Mouse (Mus musculus): ENCODE results near the gene A3galt2. TPM values are rescaled to one million over a fixed set of nuclear protein-coding genes. Genes with fewer than 3 reads are reported as not detected.

A3galt2 gene
- polyA plus RNA-seq, 1 experiment from 2014 or later: not detected

- Histone ChIP-seq H3K27ac (replicated peaks) (peak overlapping the region; percentile 98), H3K4me2 (replicated peaks; ENCODE audit: low read depth) (peak overlapping the region; percentile 60), H3K36me3 (ENCODE audit: control insufficient read depth, insufficient read depth, low read length) (no peaks in the 10 kb centered on the region), H3K9ac (ENCODE audit: low read length) (peak overlapping the region; percentile 8), H3K4me1 (replicated peaks; ENCODE audit: control insufficient read depth, insufficient read depth) (peaks cover 19% of the 10 kb centered on the region), H3K4me3 (ENCODE audit: low read depth, low read length) (peak overlapping the region; percentile 84), H3K9me3 (ENCODE audit: control insufficient read depth, low read length) (no peaks in the 10 kb centered on the region), H3K27me3 (ENCODE audit: control insufficient read depth, insufficient read depth, low read length) (no peaks in the 10 kb centered on the region)
- ATAC-seq (ENCODE audit: low FRiP score, low TSS enrichment) (no peak), DNase-seq (ENCODE audit: low spot score) (no peak)
- TF ChIP-seq CTCF (IDR thresholded peaks at IDR 0.05; ENCODE audit: low read depth): no peak
- no peak for TF ChIP-seq EP300 (optimal IDR thresholded peaks at IDR 0.05)
- 13% methylated on average over 15 of the region's 15 CpGs for WGBS
These were observed 26.0 kb upstream of the A3galt2 start for GRCm38 (mm10) chr4:128729033-128729708.

- Histone ChIP-seq H3K4me2 (replicated peaks; ENCODE audit: low read depth) (peak overlapping the region; percentile 60), H3K36me3 (ENCODE audit: control insufficient read depth, insufficient read depth, low read length) (no peaks in the 10 kb centered on the region), H3K4me1 (replicated peaks; ENCODE audit: control insufficient read depth, insufficient read depth) (peaks cover 23% of the 10 kb centered on the region), H3K4me3 (ENCODE audit: low read depth, low read length) (peak overlapping the region; percentile 84), H3K9ac (ENCODE audit: low read length) (peak overlapping the region; percentile 18), H3K27ac (replicated peaks) (peak overlapping the region; percentile 98), H3K9me3 (ENCODE audit: control insufficient read depth, low read length) (no peaks in the 10 kb centered on the region), H3K27me3 (ENCODE audit: control insufficient read depth, insufficient read depth, low read length) (no peaks in the 10 kb centered on the region)
- 7% methylated on average over 5 of the region's 5 CpGs for WGBS
- ATAC-seq (ENCODE audit: low FRiP score, low TSS enrichment) (no peak), DNase-seq (ENCODE audit: low spot score) (no peak)
- TF ChIP-seq EP300 (optimal IDR thresholded peaks at IDR 0.05): no peak
- no peak for TF ChIP-seq CTCF (IDR thresholded peaks at IDR 0.05; ENCODE audit: low read depth)
These were observed 25.5 kb upstream of the A3galt2 start for GRCm38 (mm10) chr4:128729709-128730037.

- H3K27ac ChIP-seq (replicated peaks): peak overlapping the region; percentile 98
- H3K9me3 ChIP-seq (ENCODE audit: control insufficient read depth, low read length): no peaks in the 10 kb centered on the region
- peaks cover 27% of the 10 kb centered on the region for H3K4me1 ChIP-seq (replicated peaks; ENCODE audit: control insufficient read depth, insufficient read depth)
- H3K36me3 ChIP-seq (ENCODE audit: control insufficient read depth, insufficient read depth, low read length): no peaks in the 10 kb centered on the region
- H3K9ac ChIP-seq (ENCODE audit: low read length): peak overlapping the region; percentile 18; the same call in 1 of the 2 replicates
- no peak for TF ChIP-seq CTCF (IDR thresholded peaks at IDR 0.05; ENCODE audit: low read depth)
- TF ChIP-seq EP300 (optimal IDR thresholded peaks at IDR 0.05): no peak
- no peak for DNase-seq (ENCODE audit: low spot score)
- 21% methylated on average over 6 of the region's 6 CpGs for WGBS
- H3K27me3 ChIP-seq (ENCODE audit: control insufficient read depth, insufficient read depth, low read length): no peaks in the 10 kb centered on the region
- ATAC-seq (ENCODE audit: low FRiP score, low TSS enrichment): no peak
- peak overlapping the region; percentile 84; the same call in 1 of the 2 replicates for H3K4me3 ChIP-seq (ENCODE audit: low read depth, low read length)
- peak overlapping the region; percentile 60 for H3K4me2 ChIP-seq (replicated peaks; ENCODE audit: low read depth)
These were observed 24.9 kb upstream of the A3galt2 start for GRCm38 (mm10) chr4:128730271-128730670.

GRCm38 (mm10) chr4:128732794-128733193 is 22.4 kb upstream of the A3galt2 start:
- 29% methylated on average over 5 of the region's 5 CpGs for WGBS
- Histone ChIP-seq H3K4me2 (replicated peaks; ENCODE audit: low read depth) (no peak overlapping the region), H3K36me3 (ENCODE audit: control insufficient read depth, insufficient read depth, low read length) (no peaks in the 10 kb centered on the region), H3K4me3 (ENCODE audit: low read depth, low read length) (no peak overlapping the region), H3K27ac (replicated peaks) (no peak overlapping the region), H3K27me3 (ENCODE audit: control insufficient read depth, insufficient read depth, low read length) (no peaks in the 10 kb centered on the region), H3K9ac (ENCODE audit: low read length) (no peak overlapping the region), H3K4me1 (replicated peaks; ENCODE audit: control insufficient read depth, insufficient read depth) (peaks cover 39% of the 10 kb centered on the region), H3K9me3 (ENCODE audit: control insufficient read depth, low read length) (no peaks in the 10 kb centered on the region)
- no peak for ATAC-seq (ENCODE audit: low FRiP score, low TSS enrichment)
- no peak for DNase-seq (ENCODE audit: low spot score)
- TF ChIP-seq EP300 (optimal IDR thresholded peaks at IDR 0.05) (no peak), CTCF (IDR thresholded peaks at IDR 0.05; ENCODE audit: low read depth) (no peak)

GRCm38 (mm10) chr4:128733496-128733895 is 21.7 kb upstream of the A3galt2 start:
- Histone ChIP-seq H3K27me3 (ENCODE audit: control insufficient read depth, insufficient read depth, low read length) (no peaks in the 10 kb centered on the region), H3K9me3 (ENCODE audit: control insufficient read depth, low read length) (no peaks in the 10 kb centered on the region), H3K4me2 (replicated peaks; ENCODE audit: low read depth) (peak overlapping the region; percentile 32; the same call in 1 of the 2 replicates), H3K36me3 (ENCODE audit: control insufficient read depth, insufficient read depth, low read length) (no peaks in the 10 kb centered on the region), H3K4me1 (replicated peaks; ENCODE audit: control insufficient read depth, insufficient read depth) (peaks cover 39% of the 10 kb centered on the region), H3K4me3 (ENCODE audit: low read depth, low read length) (no peak overlapping the region), H3K27ac (replicated peaks) (peak overlapping the region; percentile 59), H3K9ac (ENCODE audit: low read length) (no peak overlapping the region)
- ATAC-seq (ENCODE audit: low FRiP score, low TSS enrichment) (peak; percentile 53), DNase-seq (ENCODE audit: low spot score) (no peak)
- 28% methylated on average over 6 of the region's 6 CpGs for WGBS
- TF ChIP-seq CTCF (IDR thresholded peaks at IDR 0.05; ENCODE audit: low read depth): no peak

GRCm38 (mm10) chr4:128734217-128734616 is 20.9 kb upstream of the A3galt2 start:
- H3K4me3 ChIP-seq (ENCODE audit: low read depth, low read length): no peak overlapping the region
- H3K4me2 ChIP-seq (replicated peaks; ENCODE audit: low read depth): peak overlapping the region; percentile 32; the same call in 1 of the 2 replicates
- peak; percentile 2; the same call in 1 of the 2 replicates for TF ChIP-seq CTCF (IDR thresholded peaks at IDR 0.05; ENCODE audit: low read depth)
- no peak for TF ChIP-seq EP300 (optimal IDR thresholded peaks at IDR 0.05)
- H3K9me3 ChIP-seq (ENCODE audit: control insufficient read depth, low read length): no peaks in the 10 kb centered on the region
- no peaks in the 10 kb centered on the region for H3K27me3 ChIP-seq (ENCODE audit: control insufficient read depth, insufficient read depth, low read length)
- peak overlapping the region; percentile 65 for H3K27ac ChIP-seq (replicated peaks)
- 18% methylated on average over 5 of the region's 5 CpGs for WGBS
- peaks cover 39% of the 10 kb centered on the region for H3K4me1 ChIP-seq (replicated peaks; ENCODE audit: control insufficient read depth, insufficient read depth)
- peak overlapping the region; percentile 23; the same call in 1 of the 2 replicates for H3K9ac ChIP-seq (ENCODE audit: low read length)
- no peaks in the 10 kb centered on the region for H3K36me3 ChIP-seq (ENCODE audit: control insufficient read depth, insufficient read depth, low read length)
- DNase-seq (ENCODE audit: low spot score): peak; percentile 56
- peak; percentile 55; the same call in 1 of the 2 replicates for ATAC-seq (ENCODE audit: low FRiP score, low TSS enrichment)
